Mouse (Mus musculus) kidney, adult 8-10 months (tissue): ENCODE measurements around the gene Dppa3.

ENCODE experiments used
- DNase-seq, 2 experiments: peaks; one replicate each; pipeline ENCODE4 v3.0.0; 2022

The Dppa3 gene

DNA sequence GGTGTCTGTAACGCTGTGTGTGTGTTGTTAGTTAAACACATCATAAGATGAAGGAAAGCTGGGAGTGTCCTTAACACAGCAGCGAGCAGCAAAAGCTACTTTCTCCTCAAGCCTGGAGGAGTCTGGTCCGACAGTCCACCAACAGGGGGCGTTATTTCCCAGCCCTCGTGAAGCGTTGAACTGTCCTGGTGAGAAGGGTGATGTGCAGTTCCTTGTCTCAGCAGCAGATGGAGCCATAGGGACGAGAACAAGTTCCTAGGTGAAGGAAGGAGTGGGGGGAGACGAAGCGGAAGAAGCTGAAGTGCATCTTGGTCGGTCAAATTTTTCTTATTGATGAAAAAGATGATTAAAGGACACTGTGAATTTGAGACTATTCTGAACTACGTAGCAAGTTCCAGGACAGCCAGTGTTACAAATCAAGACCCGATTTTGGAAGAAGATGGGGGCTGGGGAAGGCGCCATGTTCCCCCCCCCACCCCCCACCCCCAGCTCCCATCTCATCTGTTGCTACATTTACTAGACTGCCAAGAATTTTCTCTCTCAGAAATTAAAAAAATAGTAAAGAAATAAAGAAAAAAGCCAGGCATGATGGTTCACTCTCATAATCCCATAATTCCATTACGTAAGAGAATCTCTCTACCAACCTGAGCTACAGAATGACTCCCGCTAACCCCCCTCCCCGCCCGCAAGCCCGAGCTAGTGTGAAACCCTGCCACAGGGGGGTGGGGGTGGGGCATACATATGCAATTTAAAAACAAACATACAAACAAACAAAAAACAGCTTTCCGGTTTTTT lies 43.4 kb downstream of the Dppa3 start:
- DNase-seq: peak; percentile 90 to 97

DNA sequence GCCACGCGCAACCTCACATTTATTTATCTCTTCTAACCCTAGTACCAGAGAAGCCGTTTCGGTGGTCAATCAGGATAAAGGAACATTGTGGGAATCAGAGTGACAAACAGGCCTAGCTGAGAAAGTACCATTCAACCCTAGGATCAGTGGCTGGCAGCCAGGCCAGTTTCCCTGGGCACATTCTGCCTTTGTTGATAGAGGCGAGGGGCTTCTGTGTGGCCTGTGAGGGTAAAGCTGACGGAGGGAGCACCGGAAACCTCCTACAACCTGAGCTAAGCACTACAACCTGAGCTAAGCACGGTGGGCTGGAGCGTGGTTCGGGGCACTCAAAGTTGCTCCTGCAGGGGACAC lies 44.0 kb downstream of the Dppa3 start:
- no peak for DNase-seq

DNA sequence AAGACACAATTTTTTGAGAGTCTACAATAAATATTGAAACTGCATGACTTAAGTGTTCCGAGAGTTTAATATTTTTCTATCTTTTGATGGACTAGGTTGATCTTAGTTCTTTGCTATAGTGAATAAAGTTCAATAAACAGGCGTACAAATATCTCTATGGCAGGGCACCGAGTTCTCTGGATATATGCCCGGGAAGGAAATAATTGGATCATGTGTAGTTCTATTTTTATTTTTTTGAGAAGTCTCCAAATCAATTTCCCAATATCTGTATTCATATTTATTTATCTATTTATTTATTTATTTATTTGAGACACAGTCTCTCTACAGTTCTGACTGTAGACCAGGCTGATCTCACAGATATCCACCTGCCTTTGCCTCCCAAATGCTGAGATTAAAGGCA lies 44.6 kb downstream of the Dppa3 start:
- DNase-seq: no peak

DNA sequence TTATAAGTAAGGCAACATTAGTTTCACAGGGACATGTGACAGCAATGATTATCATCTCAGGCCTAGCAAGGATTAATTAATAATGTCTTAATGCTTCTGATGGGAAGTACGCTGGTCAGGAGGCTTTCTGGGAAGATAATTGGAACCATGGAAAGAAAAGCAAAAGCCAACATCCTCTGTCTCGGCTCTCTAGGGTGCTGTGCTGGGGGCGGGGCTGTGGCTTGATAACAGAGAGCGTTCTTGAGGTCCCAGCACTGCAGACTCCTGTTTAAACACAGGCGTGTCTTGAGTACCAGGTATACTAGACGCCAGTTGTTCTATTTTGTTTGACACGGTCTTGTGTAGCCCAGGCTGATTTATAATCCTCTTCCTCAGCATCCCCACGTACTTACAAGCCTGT lies 46.5 kb downstream of the Dppa3 start:
- DNase-seq: no peak
